Mouse (Mus musculus) kidney, embryonic 16.5 days (tissue): ENCODE data around the gene Hscb. TPM values are rescaled to one million over a fixed set of nuclear protein-coding genes. Genes with fewer than 3 reads are reported as not detected.
"Not testable (repeated sequence)": the region's sequence is repeated elsewhere in the genome, so short reads cannot be mapped to it uniquely, and the experiment has no call there.

ENCODE experiments used
- ATAC-seq: fragments of 200-750 bp; cut with Nextera tagmentation; 2 replicates; pipeline ENCODE4 v1.8.0; 2017; ENCODE audit warnings: moderate TSS enrichment; ENCODE audit not compliant: low FRiP score, low TSS enrichment
- H3K27ac ChIP-seq: fragments of 300-500 bp; sonication (generic); 2 replicates; pipeline ENCODE4 v1.5.1; 2014; ENCODE audit warnings: low read length
- H3K27me3 ChIP-seq: fragments of 300-500 bp; sonication (generic); 2 replicates; pipeline ENCODE4 v1.6.1; 2014; ENCODE audit warnings: low read length, control low read depth, mixed read lengths; ENCODE audit not compliant: insufficient read depth
- H3K36me3 ChIP-seq: fragments of 300-500 bp; sonication (generic); 2 replicates; pipeline ENCODE4 v1.6.1; 2014; ENCODE audit warnings: low read length, control low read depth, mixed read lengths; ENCODE audit not compliant: insufficient read depth
- H3K4me1 ChIP-seq: fragments of 300-500 bp; sonication (generic); 2 replicates; pipeline ENCODE4 v1.6.1; 2014; ENCODE audit warnings: low read length, control low read depth, mixed read lengths; ENCODE audit not compliant: insufficient read depth
- H3K4me2 ChIP-seq: fragments of 300-500 bp; sonication (generic); replicated peaks from 2 replicates; pipeline ENCODE4 v1.6.1; 2014; ENCODE audit warnings: low read depth, low read length
- H3K4me3 ChIP-seq: fragments of 300-500 bp; sonication (generic); 2 replicates; pipeline ENCODE4 v1.5.1; 2014; ENCODE audit warnings: mild to moderate bottlenecking, low read length
- H3K9ac ChIP-seq: fragments of 300-500 bp; sonication (generic); replicated peaks from 2 replicates; pipeline ENCODE4 v1.6.1; 2014; ENCODE audit warnings: low read length
- H3K9me3 ChIP-seq: fragments of 300-500 bp; sonication (generic); 2 replicates; pipeline ENCODE4 v1.6.1; 2016; ENCODE audit warnings: low read length, control low read depth
- WGBS: fragments of 180-500 bp; shearing (Covaris S2); extraction: QIAGEN DNeasy Blood & Tissue Kit; methylation state at CpG from one replicate; pipeline ENCODE4 v1.1.7; 2014; 5-methylcytosine and 5-hydroxymethylcytosine counted together
- polyA plus RNA-seq: library from polyadenylated mRNA; unstranded; fragments of >200 nt; fragmentation: Nextera tagmentation; extraction: Ambion mirVana; gene quantifications from 2 replicates; pipeline ENCODE4 v1.2.1, GENCODE M21; 2015

Hscb gene
- polyA plus RNA-seq, 1 experiment from 2014 or later: 32.1 TPM

DNA sequence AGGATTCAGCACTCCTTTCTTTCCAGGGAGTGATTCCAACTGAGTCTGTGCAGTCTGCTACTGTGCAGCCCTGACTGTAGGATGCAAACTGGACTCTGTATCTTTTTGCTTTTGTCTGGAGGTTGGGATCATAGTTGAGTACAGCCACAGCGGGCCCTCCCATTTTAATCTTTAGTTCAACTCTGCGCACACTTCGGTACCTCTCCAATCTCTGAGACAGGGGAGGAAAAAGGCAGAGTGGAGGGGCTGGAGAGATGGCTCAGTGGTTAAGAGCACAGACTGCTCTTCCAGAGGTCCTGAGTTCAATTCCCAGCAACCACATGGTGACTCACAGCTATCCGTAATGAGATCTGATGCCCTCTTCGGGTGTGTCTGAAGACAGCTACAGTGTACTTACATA lies 1.6 kb downstream of the Hscb start:
- H3K4me1 ChIP-seq, H3K27me3 ChIP-seq, H3K4me3 ChIP-seq, H3K9me3 ChIP-seq, ATAC-seq, H3K9ac ChIP-seq, H3K27ac ChIP-seq, H3K4me2 ChIP-seq, H3K36me3 ChIP-seq: not testable (repeated sequence)
- 91% methylated on average over 5 of the region's 5 CpGs for WGBS

DNA sequence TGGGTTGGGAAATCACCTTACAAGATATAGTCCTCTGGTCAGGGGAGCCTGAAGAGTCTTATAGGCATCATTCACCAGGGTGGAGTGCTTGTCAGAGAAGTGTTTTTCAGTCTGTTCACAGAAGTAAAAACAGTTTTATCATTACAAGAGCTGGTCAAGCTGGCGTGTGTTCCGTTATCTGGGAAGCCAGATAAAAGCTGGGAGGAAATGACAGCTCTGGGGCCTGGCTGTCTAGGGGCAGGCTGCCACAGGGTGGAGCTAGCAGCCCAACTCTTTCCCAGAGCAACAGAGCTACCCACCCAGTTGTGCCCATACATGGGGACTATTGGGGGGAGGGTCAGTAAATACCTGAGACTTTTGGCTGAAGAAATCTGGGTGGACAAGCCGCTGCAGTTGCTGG lies 3.6 kb downstream of the Hscb start:
- Histone ChIP-seq H3K9ac (no peak overlapping the region), H3K27ac (no peak overlapping the region), H3K27me3 (no peaks in the 10 kb centered on the region), H3K4me1 (peaks cover 10% of the 10 kb centered on the region; the same call in 1 of the 2 replicates), H3K9me3 (no peaks in the 10 kb centered on the region), H3K4me3 (no peak overlapping the region), H3K4me2 (no peak overlapping the region), H3K36me3 (0 out of 2 replicates have a peak, but pooled peaks cover 4% of the 10 kb centered on the region)
- WGBS: 21% methylated on average over 3 of the region's 3 CpGs
- ATAC-seq: no peak

DNA sequence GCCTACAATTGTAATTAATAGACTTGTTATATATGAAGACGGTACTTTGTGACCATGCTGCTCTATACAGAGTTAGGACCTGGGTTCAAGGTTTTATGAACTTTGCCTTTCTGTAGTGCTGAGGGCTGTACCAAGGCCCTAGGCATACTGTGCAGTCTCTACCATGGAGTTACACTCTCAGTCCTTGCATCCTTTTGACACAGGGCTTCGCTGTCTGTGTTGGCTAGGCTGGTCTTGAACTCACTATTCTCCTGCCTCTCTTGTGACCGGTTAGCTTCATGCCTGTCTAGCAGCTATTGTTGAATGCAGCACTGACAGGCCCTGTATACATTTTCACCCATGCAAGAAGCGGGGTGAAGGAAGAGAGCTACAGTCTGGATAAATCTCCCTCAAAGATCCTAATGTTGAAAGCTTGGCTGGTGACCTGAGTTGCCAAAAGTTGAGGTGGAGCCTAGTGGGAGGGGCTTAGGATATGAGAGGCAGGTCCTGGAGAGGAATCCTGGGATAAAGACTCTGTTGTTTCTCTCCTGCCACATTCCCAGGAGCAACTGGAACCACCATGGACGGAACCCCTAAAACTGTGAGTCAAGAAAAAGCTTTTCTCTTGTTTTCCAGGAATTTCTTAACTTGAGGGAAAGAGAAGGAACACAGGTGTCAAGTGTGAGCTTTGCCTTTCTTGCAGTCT lies 8.4 kb downstream of the Hscb start:
- H3K4me2 ChIP-seq: no peak overlapping the region
- no peaks in the 10 kb centered on the region for H3K27me3 ChIP-seq
- ATAC-seq: no peak
- no peak overlapping the region for H3K9ac ChIP-seq
- no peaks in the 10 kb centered on the region for H3K9me3 ChIP-seq
- 96% methylated on average over 5 of the region's 5 CpGs for WGBS
- H3K4me1 ChIP-seq: peaks cover 17% of the 10 kb centered on the region; the same call in 1 of the 2 replicates
- H3K27ac ChIP-seq: no peak overlapping the region
- H3K4me3 ChIP-seq: no peak overlapping the region
- H3K36me3 ChIP-seq: peaks cover 7% of the 10 kb centered on the region; the same call in 1 of the 2 replicates

DNA sequence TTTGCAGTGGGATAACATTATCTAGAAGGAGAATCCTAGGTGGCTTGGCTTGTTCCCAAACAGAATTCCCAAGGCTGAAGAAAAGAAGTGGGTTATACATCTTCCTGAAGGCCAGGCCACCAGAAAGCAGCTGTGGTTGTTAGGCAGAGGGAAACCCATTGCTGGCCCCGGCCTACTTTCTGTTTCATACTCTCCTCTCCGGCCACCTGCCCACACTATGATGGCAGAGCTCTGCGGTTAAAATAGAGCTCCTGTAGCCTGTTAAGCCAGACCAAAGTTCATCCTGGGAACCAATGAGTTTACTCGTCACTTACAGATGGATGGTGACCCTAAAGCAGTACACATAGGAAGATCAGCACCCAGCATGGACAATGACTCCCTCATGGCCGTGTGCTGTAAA lies 12.0 kb downstream of the Hscb start:
- no peak overlapping the region for H3K9ac ChIP-seq
- H3K36me3 ChIP-seq: peaks cover 7% of the 10 kb centered on the region; the same call in 1 of the 2 replicates
- ATAC-seq: no peak
- H3K4me2 ChIP-seq: no peak overlapping the region
- H3K27me3 ChIP-seq: no peaks in the 10 kb centered on the region
- 85% methylated on average over 5 of the region's 5 CpGs for WGBS
- H3K4me3 ChIP-seq: no peak overlapping the region
- H3K9me3 ChIP-seq: no peaks in the 10 kb centered on the region
- peak overlapping the region; percentile 73 for H3K27ac ChIP-seq
- peaks cover 19% of the 10 kb centered on the region; the same call in 1 of the 2 replicates for H3K4me1 ChIP-seq

DNA sequence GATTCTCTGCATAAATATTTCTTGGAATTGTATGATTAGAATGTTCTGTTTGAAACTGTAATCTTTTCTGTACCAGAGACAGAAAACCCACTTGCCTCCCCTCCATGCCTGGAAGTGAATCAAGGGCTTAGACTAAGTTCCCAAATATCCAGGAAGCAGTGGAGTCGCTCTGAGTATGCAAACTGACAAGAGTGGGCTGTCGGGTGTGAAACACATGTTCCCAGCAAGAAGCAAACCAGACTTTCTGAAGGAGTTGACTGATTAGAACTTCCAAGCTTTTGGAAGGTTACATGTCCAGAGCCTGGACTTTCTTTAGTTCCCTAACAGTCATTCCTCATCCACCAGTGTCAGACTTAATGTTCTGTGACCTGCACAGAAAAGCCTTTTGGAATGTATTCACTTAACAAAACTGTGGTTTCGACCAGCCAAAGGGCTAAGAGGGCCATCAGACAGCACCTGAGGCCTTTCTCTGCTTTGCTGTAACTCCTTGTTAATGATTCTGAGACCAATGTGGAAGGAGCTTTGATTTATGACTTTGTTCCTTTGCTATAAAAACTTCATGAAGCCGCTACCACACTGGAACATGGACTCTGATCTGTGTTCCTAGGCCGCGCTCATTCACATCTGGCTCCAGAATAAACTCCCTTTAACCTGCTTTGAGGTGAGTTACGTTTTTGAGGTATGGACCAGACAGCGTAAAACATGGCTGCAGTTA lies 12.6 kb downstream of the Hscb start:
- Histone ChIP-seq H3K4me3 (no peak overlapping the region), H3K4me2 (no peak overlapping the region), H3K9ac (0 out of 2 replicates have a peak overlapping the region, but pooled peaks have one; percentile 1), H3K27me3 (no peaks in the 10 kb centered on the region), H3K36me3 (peaks cover 3% of the 10 kb centered on the region; the same call in 1 of the 2 replicates), H3K27ac (peak overlapping the region; percentile 73), H3K4me1 (peaks cover 19% of the 10 kb centered on the region; the same call in 1 of the 2 replicates), H3K9me3 (no peaks in the 10 kb centered on the region)
- 38% methylated on average over 8 of the region's 8 CpGs for WGBS
- peak; percentile 84 for ATAC-seq

DNA sequence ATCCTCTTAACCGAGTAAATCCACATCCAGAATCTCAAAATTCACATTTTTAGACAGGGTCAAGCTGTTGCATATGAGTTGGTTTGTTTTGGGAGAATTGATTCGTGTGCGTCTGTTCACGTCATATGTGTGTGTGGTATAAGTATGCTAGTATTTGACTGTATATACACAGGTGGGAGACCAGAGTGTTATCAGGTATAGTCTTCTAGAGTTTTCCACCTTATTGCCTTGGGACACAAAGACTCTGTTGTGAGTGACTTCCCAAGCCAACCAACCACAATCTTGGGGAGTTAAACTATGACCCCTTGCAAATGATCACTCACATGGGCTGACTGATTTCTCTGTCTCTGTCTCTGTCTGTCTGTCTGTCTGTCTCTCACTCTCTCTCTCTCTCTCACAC lies 15.2 kb downstream of the Hscb start:
- Histone ChIP-seq H3K27me3 (no peaks in the 10 kb centered on the region), H3K36me3 (peaks cover 3% of the 10 kb centered on the region; the same call in 1 of the 2 replicates), H3K9ac (no peak overlapping the region), H3K27ac (no peak overlapping the region), H3K4me3 (no peak overlapping the region), H3K9me3 (no peaks in the 10 kb centered on the region), H3K4me2 (no peak overlapping the region), H3K4me1 (peaks cover 19% of the 10 kb centered on the region; the same call in 1 of the 2 replicates)
- WGBS: 89% methylated on average over 4 of the region's 4 CpGs
- ATAC-seq: no peak

DNA sequence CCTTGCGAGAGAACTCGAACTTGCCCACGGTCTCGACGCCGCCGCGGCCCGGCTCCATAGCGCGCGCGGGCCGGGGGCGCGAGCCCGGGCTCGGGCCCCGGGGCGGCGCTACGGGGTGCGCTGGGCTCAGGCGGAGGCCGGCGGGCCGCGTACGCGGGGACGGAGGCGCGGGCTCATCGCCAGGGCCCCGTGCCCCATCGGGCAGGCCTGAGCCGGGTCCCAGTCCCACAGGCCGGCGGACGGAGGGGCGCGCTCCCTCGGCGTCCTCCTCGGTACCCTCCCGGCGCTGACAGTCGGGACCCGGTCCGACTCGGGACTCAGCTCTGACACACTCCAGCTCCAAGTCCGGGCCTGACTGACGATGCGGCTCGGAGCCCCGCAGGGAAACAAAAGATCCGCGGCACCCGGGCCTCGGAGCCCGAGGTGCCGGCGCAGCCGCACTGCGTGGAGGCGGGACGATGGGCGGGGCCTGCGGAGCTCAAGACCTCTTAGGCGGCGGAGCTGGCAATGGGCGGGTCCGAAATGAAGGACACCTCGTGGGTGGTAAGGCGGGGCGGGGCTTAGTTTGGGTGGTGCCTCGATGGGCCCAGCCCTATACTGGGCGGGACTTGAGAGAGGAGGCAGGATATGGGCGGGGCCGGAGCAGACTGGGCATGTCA lies 29.8 kb downstream of the Hscb start, which contains the start of gene Ulk1:
TSS of gene Ulk1 (minus strand) at position 431 of the 659 bp plus-strand sequence.
- peak; percentile 96 for ATAC-seq
- Histone ChIP-seq H3K9ac (peak within 1 kb of the TSS; percentile 93), H3K4me2 (peak within 1 kb of the TSS; percentile 94), H3K27me3 (no peaks in the 10 kb centered on the region), H3K36me3 (no peaks in the 10 kb centered on the region), H3K27ac (peak within 1 kb of the TSS; percentile 77), H3K4me1 (peaks cover 18% of the 10 kb centered on the region), H3K4me3 (peak within 1 kb of the TSS; percentile 87), H3K9me3 (no peaks in the 10 kb centered on the region)
- WGBS: under 1% methylated on average over 79 of the region's 80 CpGs

DNA sequence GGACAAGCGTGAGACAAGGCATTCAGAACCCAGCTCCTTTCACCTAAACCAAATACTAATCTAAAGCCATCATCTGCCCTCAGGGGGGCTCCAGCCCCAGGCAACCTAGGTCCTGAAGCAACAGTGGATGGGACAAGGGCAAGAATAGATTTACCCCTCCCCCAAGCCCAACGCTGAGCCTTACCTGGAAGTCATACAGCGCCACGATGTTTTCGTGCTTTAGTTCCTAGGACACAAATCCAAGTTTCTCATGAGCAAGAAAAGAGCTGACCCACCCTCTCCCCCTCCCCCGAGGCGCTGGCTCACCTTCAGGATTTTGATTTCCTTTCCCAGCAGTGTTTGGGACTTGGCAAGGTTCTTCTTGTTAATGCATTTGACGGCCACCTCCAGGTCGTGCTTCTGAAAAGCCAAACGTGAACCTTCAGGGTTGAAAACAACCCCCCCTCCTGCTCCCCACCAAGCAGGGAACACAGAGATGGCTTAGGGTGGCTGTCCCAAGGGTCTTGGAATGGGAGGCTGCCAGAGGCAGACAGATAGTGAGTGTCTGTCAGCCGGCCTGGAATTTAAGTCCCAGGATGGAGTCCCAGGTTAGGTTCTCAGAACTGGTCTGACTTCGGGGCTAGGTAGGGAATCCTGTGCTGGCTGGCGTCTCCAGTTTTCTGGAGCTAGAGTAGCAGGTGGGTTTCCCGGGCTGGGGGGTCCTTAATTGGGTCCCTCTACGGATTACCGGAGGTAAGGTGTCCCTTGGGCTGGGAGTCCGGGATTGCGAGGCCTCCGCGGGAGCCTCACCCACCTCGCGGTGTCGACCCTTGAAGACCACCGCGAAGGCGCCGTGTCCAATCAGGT lies 30.5 kb downstream of the Hscb start:
- Histone ChIP-seq H3K9ac (peak overlapping the region; percentile 93), H3K27ac (peak overlapping the region; percentile 77), H3K9me3 (no peaks in the 10 kb centered on the region), H3K27me3 (no peaks in the 10 kb centered on the region), H3K36me3 (no peaks in the 10 kb centered on the region), H3K4me1 (peaks cover 18% of the 10 kb centered on the region), H3K4me2 (peak overlapping the region; percentile 94), H3K4me3 (peak overlapping the region; percentile 87)
- WGBS: under 1% methylated on average over 27 of the region's 27 CpGs
- ATAC-seq: no peak; the same call in 1 of the 2 replicates

DNA sequence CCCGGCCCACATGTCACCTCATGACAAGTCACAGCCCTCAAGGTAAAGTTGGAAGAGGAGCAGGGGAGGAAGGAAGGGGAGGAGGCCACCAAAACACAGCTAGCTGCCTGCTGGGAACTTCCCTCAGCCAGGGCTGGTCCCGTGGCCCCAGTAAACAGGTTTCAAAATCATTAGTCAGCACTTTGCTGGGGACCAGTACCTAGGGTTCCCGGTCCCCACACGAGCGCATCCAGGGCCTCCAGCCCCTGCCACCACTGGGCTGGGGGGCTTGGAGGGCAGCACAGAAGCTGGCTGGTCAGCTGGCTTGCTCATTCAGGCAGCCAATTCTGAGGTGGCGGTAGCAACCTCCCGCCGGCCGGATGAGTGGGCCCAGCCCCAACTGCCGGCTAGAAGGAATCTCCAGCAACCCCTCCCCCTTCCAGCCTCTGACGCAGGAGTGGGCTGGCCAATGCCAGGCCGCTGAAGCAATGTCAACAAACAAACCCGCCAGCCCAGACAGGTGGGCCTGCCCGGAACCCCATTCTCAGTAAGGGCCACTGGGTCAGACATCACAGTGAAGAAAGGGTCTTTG lies 31.4 kb downstream of the Hscb start:
- WGBS: 3% methylated on average over 14 of the region's 14 CpGs
- Histone ChIP-seq H3K27ac (peak overlapping the region; percentile 62), H3K9me3 (no peaks in the 10 kb centered on the region), H3K27me3 (no peaks in the 10 kb centered on the region), H3K36me3 (peaks cover 3% of the 10 kb centered on the region; the same call in 1 of the 2 replicates), H3K4me3 (peak overlapping the region; percentile 87), H3K4me2 (peak overlapping the region; percentile 94), H3K4me1 (peaks cover 18% of the 10 kb centered on the region), H3K9ac (peak overlapping the region; percentile 93)
- peak; percentile 73 for ATAC-seq
